Mouse (Mus musculus) cerebellum, adult 2 months (tissue): ENCODE measurements around the gene Psrc1. TPM values are rescaled to one million over a fixed set of nuclear protein-coding genes. Genes with fewer than 3 reads are reported as not detected.

Experiments used
- DNase-seq, 2 experiments: peaks; one replicate each; pipeline ENCODE4 v3.0.0; 2021
- H3K27ac ChIP-seq: fragments of 200-500 bp; 2 replicates; pipeline ENCODE4 v1.5.1; 2012; ENCODE audit warnings: low read length, control low read depth, inconsistent platforms; ENCODE audit not compliant: insufficient read depth
- H3K27me3 ChIP-seq: fragments of 200-500 bp; 2 replicates; pipeline ENCODE4 v1.6.1; 2012; ENCODE audit warnings: inconsistent platforms, mild to moderate bottlenecking, low read length, moderate library complexity; ENCODE audit not compliant: control insufficient read depth, insufficient read depth
- H3K4me1 ChIP-seq: fragments of 200-500 bp; 2 replicates; pipeline ENCODE4 v1.6.1; 2011; ENCODE audit warnings: low read length; ENCODE audit not compliant: control insufficient read depth, insufficient read depth
- H3K4me3 ChIP-seq: fragments of 200-500 bp; replicated peaks from 2 replicates; pipeline ENCODE3; 2011; ENCODE audit warnings: mild to moderate bottlenecking, low read depth, low read length, control low read depth; ENCODE audit not compliant: insufficient read depth
- CTCF ChIP-seq: fragments of 200-500 bp; IDR thresholded peaks from 2 replicates; pipeline ENCODE4 v1.5.1; 2011; ENCODE audit warnings: low read depth, mild to moderate bottlenecking, control low read depth, low read length, moderate library complexity, borderline replicate concordance; ENCODE audit not compliant: insufficient read depth
- POLR2A ChIP-seq: fragments of 200-500 bp; IDR thresholded peaks from 2 replicates; pipeline ENCODE4 v1.6.1; 2011; ENCODE audit warnings: low read length, control low read depth, borderline replicate concordance; ENCODE audit not compliant: insufficient read depth
- WGBS: fragments of 180-500 bp; shearing (Covaris S2); methylation state at CpG from one replicate; pipeline ENCODE4 v1.1.7; 2018; 5-methylcytosine and 5-hydroxymethylcytosine counted together
- polyA plus RNA-seq: library from polyadenylated mRNA; depleted of rRNA; stranded (reverse); fragments of >200 nt; gene quantifications from 2 replicates; pipeline ENCODE4 v1.2.3, GENCODE M21; 2012

The Psrc1 gene
- polyA plus RNA-seq, 1 experiment = 0.28 TPM

DNA sequence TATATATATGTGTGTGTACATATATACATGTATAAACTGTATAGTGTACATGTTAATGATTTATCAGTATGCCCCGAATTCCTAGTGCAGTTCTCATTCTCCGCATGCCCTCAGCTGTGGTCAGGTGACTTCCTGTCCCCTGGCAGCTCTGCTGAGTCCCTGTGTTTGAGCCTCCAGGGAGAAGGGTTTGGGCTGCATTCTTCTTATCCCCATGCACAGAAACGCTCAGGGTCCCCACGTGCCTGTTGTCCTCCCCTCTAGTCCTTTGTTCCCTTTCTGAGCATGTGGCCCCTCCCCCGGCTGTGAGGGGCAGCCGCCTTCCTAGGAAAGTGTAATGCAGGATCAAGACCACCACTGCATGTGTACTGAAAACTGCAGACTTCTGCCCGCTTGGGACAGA lies 22.7 kb upstream of the Psrc1 start:
- H3K4me3 ChIP-seq = no peak overlapping the region
- no peak for DNase-seq
- TF ChIP-seq CTCF = no peak
- TF ChIP-seq POLR2A = no peak
- H3K4me1 ChIP-seq = peaks cover 8% of the 10 kb centered on the region
- H3K27me3 ChIP-seq = no peaks in the 10 kb centered on the region
- no peak overlapping the region for H3K27ac ChIP-seq
- WGBS = 50% methylated on average over 7 of the region's 7 CpGs

DNA sequence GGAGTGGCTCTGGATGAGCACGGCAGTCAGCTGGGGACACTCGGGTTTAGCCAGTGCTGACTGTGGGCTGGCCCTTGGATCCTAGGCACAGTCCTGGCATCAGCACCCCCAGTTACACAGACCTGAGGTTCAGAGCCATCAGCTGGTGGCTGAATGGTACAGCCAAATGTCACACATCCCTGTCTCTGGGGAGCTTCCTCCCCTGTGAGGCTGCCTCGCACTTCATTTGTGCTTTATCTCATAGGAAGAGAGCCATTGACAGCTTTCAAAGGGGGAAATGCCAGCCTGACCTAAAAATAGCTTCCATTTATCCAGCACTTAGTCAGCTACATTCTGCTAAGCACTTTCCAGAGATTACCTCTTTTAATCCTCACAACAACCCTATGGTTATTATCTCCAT lies 20.0 kb upstream of the Psrc1 start:
- H3K27ac ChIP-seq = no peak overlapping the region
- no peak overlapping the region for H3K4me3 ChIP-seq
- 40% methylated on average over 3 of the region's 3 CpGs for WGBS
- H3K27me3 ChIP-seq = no peaks in the 10 kb centered on the region
- no peak for DNase-seq
- peaks cover 5% of the 10 kb centered on the region; the same call in 1 of the 2 replicates for H3K4me1 ChIP-seq
- no peak for TF ChIP-seq POLR2A
- no peak for TF ChIP-seq CTCF

DNA sequence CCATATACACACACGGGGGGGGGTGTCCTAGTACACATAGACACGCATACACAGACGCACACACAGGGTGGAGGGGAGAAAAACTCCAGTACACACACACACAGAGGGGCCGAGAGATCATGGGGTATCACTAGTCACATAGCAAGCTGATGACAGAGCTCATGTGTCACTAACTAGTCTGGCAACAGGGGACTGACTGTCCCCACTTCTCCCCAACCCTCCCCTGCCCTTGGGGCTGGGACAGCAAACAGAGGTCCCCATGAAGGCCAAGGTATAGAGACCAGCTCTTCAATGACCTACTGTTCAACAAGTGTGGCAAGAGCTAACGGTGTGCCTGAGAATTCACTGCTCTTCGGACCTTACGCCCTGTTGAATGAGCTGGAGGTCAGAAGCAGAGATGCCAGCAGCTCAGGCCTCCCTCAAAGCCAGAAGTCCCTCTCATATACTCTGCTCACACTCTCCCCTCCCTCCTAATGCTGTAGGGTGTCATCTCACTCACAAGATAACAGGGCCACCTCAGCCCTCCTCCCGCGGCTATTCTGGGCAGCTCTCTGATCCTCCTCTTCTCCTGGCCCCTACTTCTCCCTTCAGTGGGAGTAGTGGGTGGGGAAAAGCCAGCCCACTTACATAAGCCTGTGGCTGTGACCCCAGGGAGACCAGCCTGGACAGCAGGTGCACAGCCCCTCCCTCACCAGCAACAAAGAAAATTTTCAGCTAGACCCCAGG lies 19.2 kb upstream of the Psrc1 start, which contains the start of gene Mybphl:
TSS of gene Mybphl (plus strand) at position 642 of the 726 bp plus-strand sequence.
- DNase-seq = no peak
- 79% methylated on average over 9 of the region's 9 CpGs for WGBS
- Histone ChIP-seq H3K27me3 (no peaks in the 10 kb centered on the region), H3K27ac (no peak within 1 kb of the TSS), H3K4me3 (no peak within 1 kb of the TSS), H3K4me1 (no peaks in the 10 kb centered on the region)
- TF ChIP-seq CTCF = no peak

DNA sequence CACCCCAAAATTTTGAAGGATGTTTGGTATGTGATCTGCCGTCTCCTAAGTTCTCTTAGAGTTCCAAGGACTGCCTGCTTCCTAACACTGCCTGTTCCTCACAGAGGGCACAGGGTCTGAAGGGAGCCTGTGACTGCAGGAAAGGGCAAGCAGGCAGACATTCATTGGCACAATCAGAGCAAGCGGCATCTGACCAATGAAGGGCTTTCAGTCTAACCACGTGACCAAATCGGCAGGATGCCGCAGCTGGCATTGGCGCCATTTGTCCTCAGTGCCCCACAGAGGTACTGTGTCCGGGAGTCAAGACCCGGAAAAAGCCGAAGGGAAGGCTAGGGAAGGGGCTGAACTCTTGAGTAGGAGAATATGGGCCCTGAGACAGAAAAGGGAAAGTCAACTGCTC lies 16.5 kb upstream of the Psrc1 start:
- Histone ChIP-seq H3K4me1 (no peaks in the 10 kb centered on the region; the same call in 1 of the 2 replicates), H3K27me3 (no peaks in the 10 kb centered on the region), H3K27ac (no peak overlapping the region), H3K4me3 (no peak overlapping the region)
- TF ChIP-seq POLR2A (no peak), CTCF (no peak)
- WGBS = 51% methylated on average over 9 of the region's 9 CpGs
- DNase-seq = peak; percentile 40 to 52

DNA sequence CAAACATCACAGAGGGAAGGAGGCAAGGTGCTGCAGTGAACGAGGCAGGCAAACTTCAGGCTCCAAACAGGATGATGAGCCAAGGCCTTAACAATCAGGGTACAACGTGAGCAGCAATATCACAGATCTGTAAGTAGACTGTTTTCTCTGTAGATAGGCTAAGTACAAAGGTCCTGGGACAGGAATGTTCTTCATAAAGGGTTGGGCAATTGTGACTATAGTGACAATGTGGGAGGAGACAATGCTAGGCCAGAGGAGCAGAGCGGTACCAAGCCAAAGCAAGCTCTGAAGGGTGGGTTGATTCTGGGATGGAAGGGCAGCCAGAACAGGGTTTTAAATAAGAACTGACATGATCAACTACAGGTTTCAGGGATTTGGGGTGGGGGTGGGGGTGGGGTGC lies 15.8 kb upstream of the Psrc1 start:
- 84% methylated on average over 3 of the region's 3 CpGs for WGBS
- Histone ChIP-seq H3K27ac (no peak overlapping the region), H3K4me3 (no peak overlapping the region)

DNA sequence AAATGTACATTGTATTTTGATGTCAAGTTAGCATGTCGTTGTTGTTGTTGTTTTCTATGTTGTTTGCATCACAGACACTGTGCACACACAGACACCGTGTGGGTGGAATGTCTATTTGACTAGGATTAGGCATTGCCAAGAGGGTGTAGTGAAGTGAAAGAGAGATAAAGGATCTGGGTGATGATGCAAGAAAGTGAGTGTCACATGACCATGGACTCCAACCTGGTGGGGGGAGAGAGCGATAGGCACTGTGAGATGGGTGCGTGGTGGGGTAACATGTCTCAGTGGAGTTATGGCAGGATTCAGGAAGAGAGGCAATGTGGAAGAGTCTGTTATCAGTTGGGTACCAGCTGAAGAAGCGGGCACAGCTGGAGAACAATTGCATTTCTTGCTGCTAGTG lies 14.9 kb upstream of the Psrc1 start:
- no peaks in the 10 kb centered on the region for H3K27me3 ChIP-seq
- H3K4me3 ChIP-seq = no peak overlapping the region
- no peak overlapping the region for H3K27ac ChIP-seq
- H3K4me1 ChIP-seq = no peaks in the 10 kb centered on the region; the same call in 1 of the 2 replicates
- TF ChIP-seq POLR2A (no peak), CTCF (no peak)
- 84% methylated on average over 5 of the region's 5 CpGs for WGBS
- no peak for DNase-seq

More for the DNA sequence above, 15.8 kb upstream of the Psrc1 start:
- TF ChIP-seq POLR2A (no peak), CTCF (no peak)
- no peak for DNase-seq
- Histone ChIP-seq H3K4me1 (no peaks in the 10 kb centered on the region; the same call in 1 of the 2 replicates), H3K27me3 (no peaks in the 10 kb centered on the region)

DNA sequence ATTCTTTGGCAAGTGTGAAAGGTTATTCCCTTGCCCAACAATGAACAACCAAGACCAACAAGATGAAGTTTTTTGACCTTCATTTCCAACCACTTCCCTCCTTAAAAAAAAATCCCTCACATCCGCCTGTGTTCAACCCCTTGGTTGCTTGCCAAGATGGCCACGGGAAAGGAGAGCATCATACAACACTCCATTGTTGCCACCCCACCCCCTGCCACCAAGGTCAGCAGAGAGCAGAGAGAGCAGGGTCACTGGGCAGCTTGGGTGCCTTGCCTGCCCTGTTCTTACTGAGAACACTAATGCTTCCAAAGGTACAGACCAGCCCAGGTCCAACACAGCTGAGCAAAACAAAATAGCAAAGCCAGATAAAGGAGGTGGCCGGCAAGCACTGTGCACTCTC lies 11.4 kb upstream of the Psrc1 start:
- Histone ChIP-seq H3K4me1 (no peaks in the 10 kb centered on the region; the same call in 1 of the 2 replicates), H3K27ac (no peak overlapping the region), H3K4me3 (no peak overlapping the region), H3K27me3 (no peaks in the 10 kb centered on the region)
- 50% methylated on average over 3 of the region's 3 CpGs for WGBS
- no peak for DNase-seq
- TF ChIP-seq CTCF (no peak), POLR2A (no peak)

DNA sequence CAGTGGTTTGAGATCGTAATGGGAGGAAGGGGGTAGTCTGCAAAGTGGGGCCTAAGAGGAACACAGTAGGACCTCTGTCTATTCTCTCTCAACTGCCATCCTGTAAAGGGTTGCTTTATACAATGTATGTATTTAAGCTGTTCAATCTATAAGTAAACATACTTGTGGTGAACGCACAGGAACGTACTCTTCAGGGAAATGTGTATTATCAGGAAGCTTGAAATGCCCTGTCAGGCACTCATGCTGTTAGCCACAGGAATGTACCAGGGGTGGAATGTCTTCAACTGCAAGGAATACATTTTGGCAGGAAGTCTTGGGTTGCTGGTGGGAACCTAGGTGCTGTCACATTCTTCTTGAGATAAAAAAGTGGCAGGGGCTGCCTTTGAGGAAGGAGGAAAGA lies 10.9 kb upstream of the Psrc1 start:
- no peak overlapping the region for H3K27ac ChIP-seq
- no peak overlapping the region for H3K4me3 ChIP-seq
- 90% methylated on average over 3 of the region's 3 CpGs for WGBS
- H3K27me3 ChIP-seq = no peaks in the 10 kb centered on the region
- no peaks in the 10 kb centered on the region; the same call in 1 of the 2 replicates for H3K4me1 ChIP-seq
- no peak for DNase-seq
- TF ChIP-seq POLR2A (no peak), CTCF (no peak)
